Mouse (Mus musculus) gastrocnemius, postnatal 14 days (tissue): ENCODE results near the gene Chd3. TPM values are rescaled to one million over a fixed set of nuclear protein-coding genes. Genes with fewer than 3 reads are reported as not detected.
A peak's percentile ranks its signal among the peaks of the same experiment; 100 is the strongest.

Experiments
- DNase-seq: peaks from one replicate; pipeline ENCODE4 v3.0.0; 2021; ENCODE audit warnings: mixed read lengths
- intact Hi-C: fragments of 180-260 bp; cut with DNase I; formaldehyde crosslinking; loops from one replicate; pipeline ENCODE4 v1.15.1; 2025; ENCODE audit warnings: low total_unique reads
- long read RNA-seq, 2 experiments: library from polyadenylated mRNA; stranded (forward); transcript quantifications; one replicate each; pipeline ENCODE4 v2.0.0; 2021
- total RNA-seq, 2 experiments: library from RNA; stranded (reverse); gene quantifications; 2 replicates each; pipeline ENCODE4 v1.2.3; 2021

The Chd3 gene
- total RNA-seq: 10 to 100 TPM; 25.5 to 28.7 TPM
- long read RNA-seq, experiment 1, partial matches to known transcripts: 0 of 3 reads
- long read RNA-seq, experiment 1, other reads (novel, unspliced or antisense): 2 of 3 reads
- long read RNA-seq, experiment 2, partial matches to known transcripts: 2 of 5 reads
- long read RNA-seq, experiment 2, other reads (novel, unspliced or antisense): 3 of 5 reads

GRCm38 (mm10) chr11:69369215-69369989 lies at the start of gene Chd3:
Gene Chd3, minus strand, starts transcription at chr11:69369406.
- DNase-seq: no peak
- intact Hi-C loops: no loop called here

DNA sequence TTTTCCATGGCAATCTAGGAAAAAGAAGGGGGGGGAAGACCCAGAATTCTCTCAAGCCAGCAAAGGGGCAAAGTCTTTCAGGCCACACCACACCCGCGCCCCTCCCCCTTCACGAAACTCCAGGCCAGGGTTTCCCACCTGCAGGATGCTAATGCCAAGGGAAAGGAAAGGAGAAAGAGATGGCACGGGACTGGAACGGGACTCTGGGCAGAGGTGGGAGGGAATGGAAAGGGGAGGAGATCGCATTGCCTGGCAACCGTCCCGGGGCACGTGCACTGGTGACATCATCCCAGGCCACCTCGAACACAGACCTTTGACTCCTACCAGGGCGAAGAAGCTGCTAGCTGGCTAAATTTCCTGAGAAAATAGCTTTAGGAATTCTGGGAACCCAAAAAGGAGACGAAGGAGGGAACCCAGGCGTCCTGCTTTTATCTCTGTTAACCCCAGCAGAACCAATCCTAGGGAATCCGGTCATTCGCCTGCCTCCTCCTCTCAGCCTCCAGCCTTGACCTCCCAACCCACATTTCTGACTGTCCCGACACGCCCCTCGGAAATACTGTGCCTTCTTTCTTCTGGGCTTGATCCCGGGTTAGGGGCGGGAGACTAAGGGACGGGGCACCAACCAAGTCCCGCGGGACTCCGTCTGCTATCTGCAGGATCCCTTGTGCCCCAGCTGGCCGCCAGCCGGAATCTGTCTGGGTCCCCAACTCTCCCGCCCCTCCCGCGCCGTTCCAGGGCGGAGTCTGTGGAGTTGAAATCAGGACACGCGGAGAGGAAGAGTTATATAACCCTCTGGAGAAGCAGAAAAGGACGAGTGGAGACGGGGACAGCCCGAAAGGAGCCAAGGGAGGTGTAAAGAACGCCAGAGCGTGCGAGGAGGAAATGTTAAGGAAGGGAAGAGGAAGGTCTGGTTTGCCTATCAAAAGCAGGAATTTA lies 48.5 kb upstream of the Chd3 start:
- DNase-seq: peak; percentile 97
- intact Hi-C loops: no loop called here

DNA sequence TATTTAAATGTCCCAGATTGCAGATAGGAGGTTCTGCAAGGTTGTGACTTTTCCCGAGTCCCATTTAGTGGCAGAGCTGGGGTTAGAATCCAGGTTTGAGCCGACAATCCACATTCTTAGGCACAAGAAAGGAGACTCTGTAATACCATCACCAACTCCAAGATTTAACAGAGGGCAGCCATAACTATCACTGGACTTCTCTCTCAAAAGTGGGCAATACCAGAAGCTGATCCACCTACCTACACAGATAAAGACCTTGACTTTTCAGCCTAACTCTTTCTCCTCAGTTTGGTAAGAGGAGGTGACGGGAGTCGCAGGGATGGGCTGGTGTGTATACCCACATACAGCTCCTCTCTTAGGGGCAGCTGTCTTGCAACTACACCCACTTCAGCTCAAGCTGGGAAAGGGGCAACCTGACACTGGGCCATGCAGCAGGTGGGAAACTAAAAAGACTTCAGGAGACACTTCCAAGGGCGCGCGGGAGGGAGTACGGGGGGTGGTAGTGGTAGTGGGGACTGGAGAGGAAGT lies 47.8 kb upstream of the Chd3 start:
- no peak for DNase-seq
- intact Hi-C loops: no loop called here

GRCm38 (mm10) chr11:69416509-69416908 lies 47.3 kb upstream of the Chd3 start:
- intact Hi-C loops: no loop called here

GRCm38 (mm10) chr11:69415668-69416451 lies 46.7 kb upstream of the Chd3 start:
- intact Hi-C loops: no loop called here
- peak; percentile 76 for DNase-seq

More at GRCm38 (mm10) chr11:69416509-69416908, 47.3 kb upstream of the Chd3 start:
- no peak for DNase-seq

DNA sequence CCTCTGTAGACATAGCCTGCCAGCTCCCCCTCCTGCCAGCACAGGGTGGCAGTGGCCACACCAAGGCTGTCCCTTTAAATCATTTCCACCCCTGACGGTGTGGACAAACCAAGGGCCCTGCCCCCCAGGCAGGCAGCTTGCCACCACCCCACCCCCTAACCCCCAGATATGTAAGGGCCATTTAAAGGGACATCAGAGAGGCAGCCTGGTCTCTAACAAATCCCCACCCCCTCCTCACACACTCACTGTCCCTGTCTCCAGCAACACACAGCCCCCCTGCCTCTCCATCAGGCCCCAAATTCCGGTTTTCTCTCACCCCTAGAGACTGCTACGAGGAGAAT lies 46.1 kb upstream of the Chd3 start:
- intact Hi-C loops: no loop called here

DNA sequence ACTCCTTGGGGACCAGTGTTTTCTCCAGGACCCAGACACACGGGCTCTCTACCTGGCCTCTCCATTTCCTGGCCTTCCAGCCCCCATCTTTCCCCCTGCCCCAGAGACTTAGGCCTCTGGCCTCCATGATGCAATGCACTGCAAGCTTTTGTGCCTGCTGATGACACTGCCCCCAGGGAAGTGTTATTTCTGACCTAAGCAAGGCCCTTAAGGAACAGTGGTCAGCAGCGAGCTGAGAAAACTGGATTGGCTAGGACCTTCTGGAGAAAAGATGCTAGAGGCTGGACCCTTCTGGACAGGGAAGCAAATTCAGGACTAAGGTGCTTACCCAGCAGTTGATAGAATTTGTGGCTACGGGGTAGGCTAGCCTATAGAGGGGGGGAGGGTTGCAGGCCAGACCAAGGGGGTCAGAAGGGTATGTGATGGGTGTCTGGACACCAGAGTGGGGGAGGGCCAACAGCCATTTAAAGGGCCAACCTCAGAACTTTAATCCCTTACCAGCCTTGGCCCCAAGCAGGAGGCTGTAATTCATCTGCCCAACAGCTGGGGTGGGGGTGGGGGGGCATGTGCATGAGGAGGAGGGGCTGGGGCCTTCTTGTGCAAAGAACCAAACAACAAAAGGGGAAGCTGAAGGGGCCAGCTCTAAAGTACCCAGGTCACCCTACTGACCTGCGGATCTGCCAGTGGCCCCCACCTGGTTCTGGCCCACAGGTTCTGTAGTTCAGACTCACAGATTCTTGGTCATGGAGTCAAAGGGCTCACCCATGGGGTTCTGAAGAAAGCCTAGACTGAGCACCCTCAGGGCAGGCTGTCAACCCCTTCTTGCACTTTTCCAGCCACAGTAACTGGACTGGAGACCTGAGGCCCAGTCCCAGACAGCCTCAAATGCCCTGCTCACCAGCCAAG lies 45.5 kb upstream of the Chd3 start:
- intact Hi-C loops: no loop called here
- DNase-seq: no peak

More for the DNA sequence above, 46.1 kb upstream of the Chd3 start:
- DNase-seq: peak; percentile 87

GRCm38 (mm10) chr11:69413221-69414181 lies 44.3 kb upstream of the Chd3 start, which contains the start of gene Kdm6b:
Gene Kdm6b, minus strand, starts transcription at chr11:69413675.
- intact Hi-C loops: no loop called here
- no peak for DNase-seq

DNA sequence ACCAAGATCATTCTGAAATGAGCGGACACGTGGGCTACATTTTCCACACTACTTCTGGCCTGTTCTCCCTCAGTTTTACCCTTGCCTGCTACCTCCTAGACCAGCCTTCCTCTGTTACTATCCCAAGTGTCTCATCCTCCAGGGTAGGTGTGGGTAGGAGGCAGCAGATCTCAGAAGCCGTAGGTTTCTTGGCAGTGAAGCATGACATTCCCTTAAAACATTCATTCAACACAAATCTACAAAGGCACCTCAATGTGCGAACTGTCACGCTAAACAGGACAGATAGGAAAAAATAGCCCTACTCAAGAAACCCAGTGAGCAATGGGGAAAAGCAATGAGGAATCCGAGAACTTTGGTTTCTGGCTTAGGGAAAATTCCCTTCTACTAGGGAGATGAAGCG lies 43.3 kb upstream of the Chd3 start:
- DNase-seq: no peak
- intact Hi-C loops: no loop called here

- intact Hi-C loops: no loop called here
- peak; percentile 89 for DNase-seq
These were observed 42.5 kb upstream of the Chd3 start for GRCm38 (mm10) chr11:69411538-69412203.

GRCm38 (mm10) chr11:69411073-69411535 lies 41.9 kb upstream of the Chd3 start:
- DNase-seq: peak; percentile 97
- intact Hi-C loops: no loop called here

DNA sequence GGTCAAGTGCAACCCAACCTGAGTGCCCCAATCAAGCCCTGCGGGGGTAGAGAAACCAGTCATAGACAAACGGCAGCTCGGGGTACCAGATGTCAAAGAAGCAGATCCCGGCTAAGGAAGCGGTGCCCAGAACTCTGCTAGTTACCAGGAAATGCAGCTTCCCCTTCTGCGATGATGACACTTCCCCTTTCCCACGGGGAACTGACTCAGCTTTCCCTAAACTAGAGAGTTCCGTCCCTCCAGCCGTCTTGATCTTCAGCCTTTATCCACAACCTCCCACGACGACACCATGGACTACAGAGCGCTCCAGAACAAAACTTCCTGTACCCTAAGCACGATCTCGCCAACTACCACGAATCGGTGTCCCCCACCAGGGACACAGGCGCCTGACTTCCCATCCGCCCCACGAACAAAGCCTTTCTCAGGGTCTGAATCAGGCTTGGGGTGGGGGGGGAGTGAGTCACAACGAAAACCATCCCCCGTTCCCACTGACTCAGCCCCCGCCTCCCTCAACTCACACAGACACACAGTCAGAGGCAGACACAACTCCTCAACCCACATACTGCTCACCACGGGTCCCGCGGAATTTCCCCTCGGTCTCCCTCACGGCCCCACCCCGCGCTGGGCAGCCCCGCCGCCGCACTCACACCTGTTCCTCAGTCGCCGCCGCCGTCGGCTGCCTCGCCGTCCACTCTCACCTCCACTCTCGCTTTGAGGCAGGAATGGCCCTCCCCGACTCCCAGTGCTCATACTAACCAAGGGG lies 41.3 kb upstream of the Chd3 start:
- DNase-seq: peak; percentile 63
- intact Hi-C loops: no loop called here

GRCm38 (mm10) chr11:69410045-69410309 lies 40.8 kb upstream of the Chd3 start:
- intact Hi-C loops: no loop called here
- no peak for DNase-seq

DNA sequence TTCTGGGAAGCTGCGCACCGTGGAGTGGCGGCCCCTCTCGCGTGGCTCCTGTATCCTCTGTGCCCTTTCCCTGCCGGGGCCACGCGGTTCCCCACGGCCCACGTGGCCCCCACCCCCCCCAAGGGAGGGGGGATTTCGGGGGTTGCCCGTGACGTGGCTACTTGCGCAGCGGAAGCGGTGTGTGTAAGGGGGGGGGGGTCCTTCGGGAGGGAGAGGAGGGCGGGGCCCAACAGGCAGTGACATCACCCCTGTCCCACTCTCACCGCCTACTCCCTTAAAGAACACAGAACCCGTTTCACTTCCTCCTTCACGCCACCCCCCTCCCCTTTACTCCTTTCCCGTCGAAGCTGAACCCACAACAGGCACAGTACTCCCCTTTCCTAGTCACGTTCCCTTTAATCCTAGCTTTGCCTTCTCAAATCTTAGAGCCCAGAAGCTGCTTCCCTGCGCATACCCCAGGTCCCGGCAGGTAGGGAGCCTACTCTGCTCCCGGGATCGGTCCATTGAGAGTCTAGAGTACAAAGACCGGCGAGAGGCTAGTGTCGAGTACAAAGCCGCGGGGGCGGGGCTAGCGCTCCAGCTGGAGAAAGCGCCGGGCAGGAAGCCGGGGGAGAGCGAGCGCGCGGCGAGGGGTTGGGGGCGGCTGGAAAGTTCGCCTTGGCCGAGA lies 40.3 kb upstream of the Chd3 start:
- DNase-seq: peak; percentile 87
- intact Hi-C loops: loop anchor here (10.0 kb wide), 1 partner anchor 105 kb away; no protein-coding TSS in a partner anchor
